ENCODE assay signal across 10 mouse cellular contexts in genomic region chr14:79206210-79206609, GRCm38 (mm10). TPM values are rescaled to one million over a fixed set of nuclear protein-coding genes. Genes with fewer than 3 reads are reported as not detected.
DNase-seq lines count a peak whose midpoint lies in the region; ATAC-seq and TF ChIP-seq lines count a peak whose summit lies in the region.
"Had no signal": no experiment of that assay in that cellular context is flagged by ENCODE, and none has a peak within 500 bp of the region (broad histone marks: within the 10 kb centered on the region; RNA-seq: fewer than 3 reads in every experiment).

No protein-coding gene starts in this region.

- H3K4me3 ChIP-seq in embryonic facial prominence, embryonic 10.5 days, result no peak overlapping the region
- H3K4me3 ChIP-seq in kidney, adult 2 months (ENCODE audit: insufficient read depth, low read depth, low read length), result no peak overlapping the region
- no peak overlapping the region for H3K4me3 ChIP-seq in neural tube, embryonic 14.5 days (ENCODE audit: low read depth, low read length)

- DNase-seq in adrenal gland, postnatal 25 days, result peak; percentile 41
- DNase-seq in embryonic facial prominence, embryonic 10.5 days (ENCODE audit: low spot score), result peak; percentile 47
- DNase-seq in gastrocnemius, postnatal 36 days, result peak; percentile 75 to 76
- peak; percentile 58 for DNase-seq in kidney, adult 2 months
- peak; percentile 72 to 77 for DNase-seq in left cerebral cortex, postnatal 25 days (ENCODE audit: low spot score in 2 of 2)
- no peak for DNase-seq in retina, embryonic 14.5 days (ENCODE audit: low spot score)
- no peak for DNase-seq in spleen, postnatal 14 days (ENCODE audit: low spot score in 2 of 2)

- no peak overlapping the region for H3K4me2 ChIP-seq in neural tube, embryonic 14.5 days (ENCODE audit: low read depth, low read length)

- H3K9me3 ChIP-seq in embryonic facial prominence, embryonic 10.5 days, result no peaks in the 10 kb centered on the region
- no peaks in the 10 kb centered on the region for H3K9me3 ChIP-seq in neural tube, embryonic 14.5 days (ENCODE audit: control insufficient read depth, low read length)

- no peaks in the 10 kb centered on the region for H3K27me3 ChIP-seq in embryonic facial prominence, embryonic 10.5 days (replicated peaks; ENCODE audit: low read depth, poor library complexity, severe bottlenecking)
- no peaks in the 10 kb centered on the region for H3K27me3 ChIP-seq in kidney, adult 2 months (replicated peaks; ENCODE audit: control insufficient read depth, insufficient read depth, low read length)
- no peaks in the 10 kb centered on the region for H3K27me3 ChIP-seq in neural tube, embryonic 14.5 days (ENCODE audit: control insufficient read depth, insufficient read depth, low read length)

- intact Hi-C loops in gastrocnemius, postnatal 36 days (cut with DNase I), result no loop called here
- intact Hi-C loops in left cerebral cortex, postnatal 25 days (cut with DNase I), result loop anchor here (5.0 kb wide), 1 partner anchor 96 kb away; the partner anchor contains the start of gene Rgcc

- H3K27ac ChIP-seq in embryonic facial prominence, embryonic 10.5 days (replicated peaks), result peak overlapping the region; percentile 80
- H3K27ac ChIP-seq in kidney, adult 2 months (ENCODE audit: insufficient read depth, low read depth, low read length), result no peak overlapping the region
- peak overlapping the region; percentile 62 for H3K27ac ChIP-seq in neural tube, embryonic 14.5 days (ENCODE audit: low read depth, low read length)

- peaks cover 43% of the 10 kb centered on the region for H3K4me1 ChIP-seq in embryonic facial prominence, embryonic 10.5 days
- no peaks in the 10 kb centered on the region for H3K4me1 ChIP-seq in kidney, adult 2 months (ENCODE audit: control insufficient read depth, insufficient read depth, low read length)
- peaks cover 18% of the 10 kb centered on the region for H3K4me1 ChIP-seq in neural tube, embryonic 14.5 days (ENCODE audit: control insufficient read depth, insufficient read depth, low read length)

- TF ChIP-seq POLR2A in kidney, adult 2 months (IDR thresholded peaks at IDR 0.05; ENCODE audit: low read depth, low read length), result no peak

- no peak for TF ChIP-seq CTCF in kidney, adult 2 months (conservative IDR thresholded peaks at IDR 0.05; ENCODE audit: insufficient read depth, insufficient read length, low read depth, low read length)

- no peaks in the 10 kb centered on the region for H3K36me3 ChIP-seq in embryonic facial prominence, embryonic 10.5 days (replicated peaks)
- H3K36me3 ChIP-seq in kidney, adult 2 months (ENCODE audit: control insufficient read depth, insufficient read depth, low read length), result peaks cover 3% of the 10 kb centered on the region; the same call in 1 of the 2 replicates
- no peaks in the 10 kb centered on the region for H3K36me3 ChIP-seq in neural tube, embryonic 14.5 days (ENCODE audit: control insufficient read depth, insufficient read depth, low read length)

- H3K9ac ChIP-seq in neural tube, embryonic 14.5 days (replicated peaks; ENCODE audit: low read depth, low read length), result no peak overlapping the region

- WGBS in embryonic facial prominence, embryonic 10.5 days, result 39% methylated on average over 11 of the region's 11 CpGs
- 52% methylated on average over 11 of the region's 11 CpGs for WGBS in kidney, adult 2 months
- 32% methylated on average over 11 of the region's 11 CpGs for WGBS in neural tube, embryonic 14.5 days

- ATAC-seq in neural tube, embryonic 14.5 days (ENCODE audit: low read depth), result peak; percentile 71

RNA-seq across cellular contexts. Expression of gene Zfp957, which starts 41.0 kb away (rescaled TPM):
- not detected in 2 replicates for total RNA-seq in adrenal gland, postnatal 25 days (2021)
- not detected in 2 replicates for polyA plus RNA-seq in embryonic facial prominence, embryonic 10.5 days (2016; fragmentation: Nextera tagmentation; extraction: Ambion mirVana)
- total RNA-seq in gastrocnemius, postnatal 36 days (2021), result not detected
- not detected in 2 replicates for polyA plus RNA-seq in kidney, adult 2 months (2012; rRNA removed)
- total RNA-seq in left cerebral cortex, postnatal 25 days (2021), result not detected
- polyA plus RNA-seq in neural tube, embryonic 14.5 days (2014; fragmentation: Nextera tagmentation; extraction: Ambion mirVana), result not detected in 2 replicates
- total RNA-seq: adrenal gland, adult 18-20 months; hematopoietic stem cell, adult 5-6 weeks had no signal

Comparison
In these comparisons a context has a peak if more than half of its experiments do, and no peak if none do; other contexts are left out.
1. DNase-seq: peak in adrenal gland, postnatal 25 days (single experiment), embryonic facial prominence, embryonic 10.5 days (single experiment), gastrocnemius, postnatal 36 days (2 of 2), kidney, adult 2 months (single experiment) and left cerebral cortex, postnatal 25 days (2 of 2); none in retina, embryonic 14.5 days (single experiment) and spleen, postnatal 14 days (0 of 2).